Mouse (Mus musculus) ES-Bruce4 (cell line): ENCODE measurements around the gene Olfr888. TPM values are rescaled to one million over a fixed set of nuclear protein-coding genes. Genes with fewer than 3 reads are reported as not detected.

Experiments
- H3K27ac ChIP-seq: 2 replicates; pipeline ENCODE4 v1.5.1; 2012; ENCODE audit warnings: low read length, inconsistent platforms; ENCODE audit not compliant: insufficient read depth
- H3K27me3 ChIP-seq: 2 replicates; pipeline ENCODE4 v1.6.1; 2012; ENCODE audit warnings: mild to moderate bottlenecking, low read length, inconsistent platforms; ENCODE audit not compliant: control insufficient read depth, poor library complexity, insufficient read depth, severe bottlenecking
- H3K36me3 ChIP-seq: 2 replicates; pipeline ENCODE4 v1.6.1; 2012; ENCODE audit warnings: inconsistent platforms, mild to moderate bottlenecking, low read length, moderate library complexity; ENCODE audit not compliant: control insufficient read depth, poor library complexity, insufficient read depth, severe bottlenecking
- H3K4me1 ChIP-seq: one replicate; pipeline ENCODE4 v1.8.1; 2011; ENCODE audit warnings: low read length; ENCODE audit not compliant: control insufficient read depth, insufficient read depth
- H3K4me3 ChIP-seq: 2 replicates; pipeline ENCODE4 v1.5.1; 2011; ENCODE audit warnings: low read depth, mild to moderate bottlenecking, low read length
- H3K9ac ChIP-seq: 2 replicates; pipeline ENCODE4 v1.6.1; 2012; ENCODE audit warnings: low read depth, mild to moderate bottlenecking, inconsistent platforms; ENCODE audit not compliant: poor library complexity, severe bottlenecking
- H3K9me3 ChIP-seq: replicated peaks from 2 replicates; pipeline ENCODE4 v1.6.1; 2012; ENCODE audit warnings: mild to moderate bottlenecking, low read length, inconsistent platforms; ENCODE audit not compliant: control insufficient read depth, poor library complexity, insufficient read depth, severe bottlenecking
- CTCF ChIP-seq: IDR thresholded peaks from one replicate; pipeline ENCODE4 v1.8.1; 2011; ENCODE audit warnings: low read depth, low read length
- EP300 ChIP-seq: IDR thresholded peaks from 2 replicates; pipeline ENCODE4 v1.6.1; 2011; ENCODE audit warnings: low read depth, low read length; ENCODE audit not compliant: insufficient read depth
- POLR2A ChIP-seq: IDR thresholded peaks from one replicate; pipeline ENCODE4 v1.8.1; 2011; ENCODE audit warnings: low read length; ENCODE audit not compliant: insufficient read depth
- polyA plus RNA-seq: library from polyadenylated mRNA; stranded (reverse); fragments of >200 nt; gene quantifications from 2 replicates; pipeline ENCODE4 v1.2.4, GENCODE M21; 2011; ENCODE audit warnings: low read depth; ENCODE audit not compliant: missing spikeins, insufficient read depth, insufficient read length

Gene Olfr888
- not detected in 2 replicates for polyA plus RNA-seq

GRCm38 (mm10) chr9:38107828-38108227 lies at the start of gene Olfr888:
Gene Olfr888 (plus strand): TSS chr9:38108128.
- Histone ChIP-seq H3K27ac (no peak within 1 kb of the TSS), H3K9ac (no peak within 1 kb of the TSS), H3K4me3 (no peak within 1 kb of the TSS), H3K27me3 (no peaks in the 10 kb centered on the region), H3K9me3 (no peaks in the 10 kb centered on the region), H3K36me3 (no peaks in the 10 kb centered on the region), H3K4me1 (no peaks in the 10 kb centered on the region)
- TF ChIP-seq EP300 (no peak), POLR2A (no peak), CTCF (no peak)

DNA sequence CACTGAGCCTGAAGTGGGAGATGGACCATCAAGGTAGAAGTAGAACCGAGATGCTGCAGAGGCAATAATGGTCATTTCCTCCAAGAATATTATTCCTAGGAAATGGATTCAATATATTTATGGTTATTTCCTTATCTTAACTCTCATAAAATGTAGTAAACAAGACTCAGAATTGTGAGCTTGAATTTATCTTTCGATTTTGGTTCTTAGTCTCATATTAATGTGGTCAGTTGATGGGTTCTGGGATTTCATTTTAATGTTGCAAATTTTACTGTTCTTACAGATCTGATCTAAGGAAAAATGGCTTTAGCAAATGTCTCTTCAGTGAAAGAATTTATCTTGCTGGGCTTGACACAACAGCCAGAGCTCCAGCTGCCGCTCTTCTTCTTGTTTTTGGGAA lies 46.9 kb upstream of the Olfr888 start, which contains the start of gene Olfr885:
Gene Olfr885 (plus strand): TSS at position 301 of the 400 bp plus-strand sequence.
- no peak for TF ChIP-seq POLR2A
- no peak for TF ChIP-seq CTCF
- TF ChIP-seq EP300: no peak
- Histone ChIP-seq H3K4me1 (no peaks in the 10 kb centered on the region), H3K4me3 (no peak within 1 kb of the TSS), H3K27ac (no peak within 1 kb of the TSS), H3K9ac (no peak within 1 kb of the TSS), H3K27me3 (no peaks in the 10 kb centered on the region), H3K36me3 (no peaks in the 10 kb centered on the region), H3K9me3 (no peaks in the 10 kb centered on the region)

DNA sequence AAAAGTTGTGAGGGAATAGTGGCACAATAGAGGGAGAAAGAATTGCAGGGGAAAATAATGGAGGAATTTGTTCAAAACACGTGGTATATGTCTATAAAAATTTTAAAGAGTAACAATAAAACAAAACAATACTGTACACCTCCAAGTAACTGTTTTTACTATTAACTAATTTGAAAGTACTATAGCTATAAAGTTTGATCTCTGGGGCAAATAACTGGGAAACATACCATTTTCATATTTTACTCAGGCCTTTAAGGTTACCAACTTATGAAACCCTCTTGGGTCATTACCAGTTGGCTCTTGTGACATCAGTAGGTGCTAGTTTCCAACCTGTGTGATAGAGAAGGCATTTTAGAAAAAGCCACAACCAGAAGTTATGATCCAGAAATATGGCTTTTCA lies 24.2 kb upstream of the Olfr888 start, which contains the start of gene Olfr887:
Gene Olfr887 (plus strand): TSS at position 301 of the 400 bp plus-strand sequence.
- Histone ChIP-seq H3K9ac (no peak within 1 kb of the TSS), H3K27me3 (no peaks in the 10 kb centered on the region), H3K4me1 (no peaks in the 10 kb centered on the region), H3K4me3 (no peak within 1 kb of the TSS), H3K36me3 (no peaks in the 10 kb centered on the region), H3K9me3 (no peaks in the 10 kb centered on the region), H3K27ac (no peak within 1 kb of the TSS)
- TF ChIP-seq EP300: no peak
- TF ChIP-seq CTCF: no peak
- no peak for TF ChIP-seq POLR2A

- no peaks in the 10 kb centered on the region for H3K36me3 ChIP-seq
- no peaks in the 10 kb centered on the region for H3K9me3 ChIP-seq
- H3K4me3 ChIP-seq: no peak within 1 kb of the TSS
- no peak within 1 kb of the TSS for H3K27ac ChIP-seq
- H3K9ac ChIP-seq: no peak within 1 kb of the TSS
- no peaks in the 10 kb centered on the region for H3K4me1 ChIP-seq
- TF ChIP-seq EP300 (no peak), POLR2A (no peak), CTCF (no peak)
- no peaks in the 10 kb centered on the region for H3K27me3 ChIP-seq
Observed at GRCm38 (mm10) chr9:38114898-38115297, 7.0 kb downstream of the Olfr888 start, which contains the start of gene Olfr889. Gene Olfr889 (plus strand): TSS chr9:38115198.

DNA sequence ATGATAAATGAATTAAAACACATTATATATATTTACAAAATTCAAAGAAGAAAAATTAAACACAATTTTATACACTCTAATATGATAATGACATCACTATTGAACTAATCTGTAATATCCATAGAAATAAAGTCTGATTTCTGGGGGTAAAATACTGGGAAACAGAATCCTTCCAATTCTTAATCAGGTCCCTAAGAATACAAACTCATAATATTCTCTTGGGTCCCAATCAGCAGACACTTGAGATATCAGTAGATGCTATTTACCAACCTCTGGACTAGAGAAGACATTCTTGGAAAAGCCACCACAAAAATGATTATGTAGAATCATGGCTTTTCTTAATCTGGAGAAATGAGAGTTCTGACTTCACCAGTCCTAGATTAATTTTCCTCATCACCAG lies 34.3 kb downstream of the Olfr888 start, which contains the start of gene Olfr890:
Gene Olfr890 (plus strand): TSS at position 301 of the 400 bp plus-strand sequence.
- no peak within 1 kb of the TSS for H3K27ac ChIP-seq
- no peak within 1 kb of the TSS for H3K4me3 ChIP-seq
- no peaks in the 10 kb centered on the region for H3K27me3 ChIP-seq
- no peak within 1 kb of the TSS for H3K9ac ChIP-seq
- H3K9me3 ChIP-seq: no peaks in the 10 kb centered on the region
- no peaks in the 10 kb centered on the region for H3K36me3 ChIP-seq
- TF ChIP-seq CTCF: no peak
- TF ChIP-seq POLR2A: no peak
- no peak for TF ChIP-seq EP300
- no peaks in the 10 kb centered on the region for H3K4me1 ChIP-seq

Other genes starting within 250 kb of the Olfr888 start
- not detected in 2 replicates for gene Olfr145, start 211.4 kb upstream of the Olfr888 start, polyA plus RNA-seq
- not detected in 2 replicates for gene Olfr878, start 190.3 kb upstream of the Olfr888 start, polyA plus RNA-seq
- gene Olfr881, start 116.3 kb upstream of the Olfr888 start, polyA plus RNA-seq: not detected in 2 replicates
- not detected in 2 replicates for gene Olfr883, start 82.3 kb upstream of the Olfr888 start, polyA plus RNA-seq
- gene Olfr884, start 61.6 kb upstream of the Olfr888 start, polyA plus RNA-seq: not detected in 2 replicates
- gene Olfr885, start 46.8 kb upstream of the Olfr888 start, polyA plus RNA-seq: not detected in 2 replicates
- gene Olfr887, start 24.1 kb upstream of the Olfr888 start, polyA plus RNA-seq: not detected in 2 replicates
- gene Olfr889, start 7.1 kb downstream of the Olfr888 start, polyA plus RNA-seq: not detected in 2 replicates
- gene Olfr890, start 34.4 kb downstream of the Olfr888 start, polyA plus RNA-seq: not detected in 2 replicates
- not detected in 2 replicates for gene Olfr891, start 72.7 kb downstream of the Olfr888 start, polyA plus RNA-seq
- gene Olfr893, start 100.2 kb downstream of the Olfr888 start, polyA plus RNA-seq: not detected in 2 replicates
- gene Olfr894, start 109.9 kb downstream of the Olfr888 start, polyA plus RNA-seq: not detected in 2 replicates
- not detected in 2 replicates for gene Olfr143, start 144.6 kb downstream of the Olfr888 start, polyA plus RNA-seq
- not detected in 2 replicates for gene Olfr895, start 159.7 kb downstream of the Olfr888 start, polyA plus RNA-seq
- not detected in 2 replicates for gene Olfr896-ps1, start 183.0 kb downstream of the Olfr888 start, polyA plus RNA-seq
- gene Olfr25, start 220.9 kb downstream of the Olfr888 start, polyA plus RNA-seq: not detected in 2 replicates
- gene Olfr898, start 240.3 kb downstream of the Olfr888 start, polyA plus RNA-seq: 0.15 TPM in 1 of 2 replicates, not detected in the other